Mouse (Mus musculus): ENCODE measurements at regions not wholly inside any gene's neighbourhood (a gene's known extent, or its start where the extent isn't known, plus 50 kb on each side); places are given as distances from the start of the nearest gene placed in this dataset.

- no peak for ATAC-seq (replicated peaks; ENCODE audit: low FRiP score, poor library complexity, severe bottlenecking)
Observed at GRCm38 (mm10) chr17:4196793-4197448, 500.9 kb upstream of the Nox3 start.

GRCm38 (mm10) chr17:4198001-4198400 is 501.9 kb upstream of the Nox3 start:
- no peak for ATAC-seq (replicated peaks; ENCODE audit: low FRiP score, poor library complexity, severe bottlenecking)

- no peak for ATAC-seq (replicated peaks; ENCODE audit: low FRiP score, poor library complexity, severe bottlenecking)
Observed at GRCm38 (mm10) chr17:4199698-4200153, 503.7 kb upstream of the Nox3 start.

- no peak for ATAC-seq (replicated peaks; ENCODE audit: low FRiP score, poor library complexity, severe bottlenecking)
Observed at GRCm38 (mm10) chr17:4201300-4201699, 505.2 kb upstream of the Nox3 start.

- ATAC-seq (replicated peaks; ENCODE audit: low FRiP score, poor library complexity, severe bottlenecking) = no peak
Observed at GRCm38 (mm10) chr17:4208142-4208925, 512.3 kb upstream of the Nox3 start.

- ATAC-seq (replicated peaks; ENCODE audit: low FRiP score, poor library complexity, severe bottlenecking) = no peak
Observed at GRCm38 (mm10) chr17:4209650-4210049, 513.6 kb upstream of the Nox3 start.

GRCm38 (mm10) chr17:4212586-4212985 is 516.5 kb upstream of the Nox3 start:
- no peak for ATAC-seq (replicated peaks; ENCODE audit: low FRiP score, poor library complexity, severe bottlenecking)

- no peak for ATAC-seq (replicated peaks; ENCODE audit: low FRiP score, poor library complexity, severe bottlenecking)
Observed at GRCm38 (mm10) chr17:4214970-4215369, 518.9 kb upstream of the Nox3 start.

GRCm38 (mm10) chr17:4216203-4216602 is 520.1 kb upstream of the Nox3 start:
- ATAC-seq (replicated peaks; ENCODE audit: low FRiP score, poor library complexity, severe bottlenecking) = no peak

GRCm38 (mm10) chr17:4216750-4217149 is 520.7 kb upstream of the Nox3 start:
- ATAC-seq (replicated peaks; ENCODE audit: low FRiP score, poor library complexity, severe bottlenecking) = no peak

GRCm38 (mm10) chr17:4220661-4221360 is 524.8 kb upstream of the Nox3 start:
- ATAC-seq (replicated peaks; ENCODE audit: low FRiP score, poor library complexity, severe bottlenecking) = no peak

- ATAC-seq (replicated peaks; ENCODE audit: low FRiP score, poor library complexity, severe bottlenecking) = no peak
Observed at GRCm38 (mm10) chr17:4227889-4228288, 531.8 kb upstream of the Nox3 start.

- no peak for ATAC-seq (replicated peaks; ENCODE audit: low FRiP score, poor library complexity, severe bottlenecking)
Observed at GRCm38 (mm10) chr17:4229969-4230368, 533.9 kb upstream of the Nox3 start.

- ATAC-seq (replicated peaks; ENCODE audit: low FRiP score, poor library complexity, severe bottlenecking) = no peak
Observed at GRCm38 (mm10) chr17:4250476-4250875, 554.4 kb upstream of the Nox3 start.

- ATAC-seq (replicated peaks; ENCODE audit: low FRiP score, poor library complexity, severe bottlenecking) = no peak
Observed at GRCm38 (mm10) chr17:4265471-4265870, 569.4 kb upstream of the Nox3 start.

- ATAC-seq (replicated peaks; ENCODE audit: low FRiP score, poor library complexity, severe bottlenecking) = no peak
Observed at GRCm38 (mm10) chr17:4265946-4266345, 569.9 kb upstream of the Nox3 start.

- no peak for ATAC-seq (replicated peaks; ENCODE audit: low FRiP score, poor library complexity, severe bottlenecking)
Observed at GRCm38 (mm10) chr17:4266487-4266886, 570.4 kb upstream of the Nox3 start.

GRCm38 (mm10) chr17:4268380-4268779 is 572.3 kb upstream of the Nox3 start:
- ATAC-seq (replicated peaks; ENCODE audit: low FRiP score, poor library complexity, severe bottlenecking) = no peak

GRCm38 (mm10) chr17:4272456-4272855 is 576.4 kb upstream of the Nox3 start:
- no peak for ATAC-seq (replicated peaks; ENCODE audit: low FRiP score, poor library complexity, severe bottlenecking)

- ATAC-seq (replicated peaks; ENCODE audit: low FRiP score, poor library complexity, severe bottlenecking) = no peak
Observed at GRCm38 (mm10) chr17:4276722-4277121, 580.7 kb upstream of the Nox3 start.
